Mouse (Mus musculus) right cerebral cortex, adult 2 months (tissue): Measurements from ENCODE around the gene Pdlim5.

ENCODE experiments used
- DNase-seq, 2 experiments: peaks; one replicate each; pipeline ENCODE4 v3.0.0; 2021 to 2022; ENCODE audit warnings: low spot score in 2 of 2

Gene Pdlim5

DNA sequence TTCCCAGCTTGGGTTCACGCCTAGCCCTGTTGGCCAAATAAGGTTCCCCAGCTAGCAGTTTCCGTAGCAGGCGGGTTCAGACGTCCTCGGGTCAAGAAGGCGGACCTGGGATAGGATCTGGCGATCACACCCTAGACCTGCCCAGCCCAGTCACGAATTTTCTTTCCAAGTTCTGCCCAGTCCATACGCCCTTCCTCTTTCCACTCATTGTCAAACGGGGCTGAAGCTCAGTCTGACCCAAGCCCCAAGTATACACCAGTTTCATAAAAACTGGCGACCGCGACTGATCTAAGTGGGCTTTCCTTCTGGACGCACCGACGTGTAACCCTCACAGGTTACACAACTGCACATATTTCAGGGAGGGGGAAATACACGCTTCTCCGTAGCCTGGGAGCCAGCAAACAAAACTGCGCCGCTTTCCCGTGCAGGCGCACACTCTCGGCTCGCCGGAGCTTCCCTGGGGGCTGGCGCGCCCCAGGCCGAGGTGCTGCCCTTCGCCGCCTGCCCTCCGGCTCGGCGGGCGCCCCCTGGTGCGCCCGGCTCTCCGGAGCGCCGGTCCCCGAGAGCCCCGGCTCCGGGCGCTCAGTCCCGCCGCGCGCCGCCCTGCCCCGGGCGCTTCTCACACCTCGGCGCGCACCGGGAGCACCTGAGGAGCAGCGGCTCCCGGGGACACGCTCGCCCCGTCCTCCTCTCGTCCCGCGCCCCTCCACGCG, 544 bp downstream of the Pdlim5 start:
- DNase-seq = peak; percentile 7 to 25

DNA sequence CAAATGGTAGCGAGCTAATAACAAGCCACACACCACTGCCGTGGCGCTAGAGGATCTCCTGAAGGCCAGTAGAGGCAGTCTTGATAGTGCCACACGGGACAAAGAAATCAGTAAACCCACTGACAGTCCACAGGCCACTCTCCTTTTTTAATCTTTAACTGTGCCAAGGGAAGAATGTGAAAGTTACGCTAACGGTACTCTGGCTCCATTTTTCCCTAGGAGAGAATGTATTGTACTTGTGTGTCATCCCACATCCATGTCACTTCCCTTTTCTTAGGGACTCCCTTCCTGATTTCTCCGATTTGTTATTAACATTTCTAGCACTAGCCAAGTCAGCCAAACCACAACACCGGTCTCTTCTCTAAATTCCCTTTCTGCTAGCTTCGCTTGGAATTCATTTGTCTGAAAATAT, 1.5 kb downstream of the Pdlim5 start:
- peak in 1 of 2 experiments; percentile 4 for DNase-seq

GRCm38 (mm10) chr3:142391531-142391930, 4.0 kb downstream of the Pdlim5 start:
- no peak for DNase-seq

- no peak for DNase-seq
Measured at GRCm38 (mm10) chr3:142390288-142390687, 5.2 kb downstream of the Pdlim5 start.

DNA sequence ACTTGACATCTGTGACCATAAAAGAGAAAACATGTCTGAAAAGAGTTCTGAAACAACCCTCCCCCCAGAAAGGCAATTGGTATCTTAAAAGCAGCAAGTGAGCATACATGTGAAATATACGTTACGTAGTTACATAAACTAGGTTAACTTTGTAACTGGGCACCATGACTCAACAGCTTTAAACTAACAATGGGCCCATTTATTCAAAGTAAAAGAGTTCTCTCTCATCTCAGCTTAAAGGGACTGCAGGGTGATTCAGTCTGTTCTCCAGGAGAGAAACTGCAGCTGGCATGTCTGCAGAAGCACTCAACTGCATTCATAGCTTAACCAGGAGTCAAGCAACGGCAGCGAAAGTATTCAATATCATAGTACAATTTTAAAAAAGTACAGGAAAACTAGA, 7.3 kb downstream of the Pdlim5 start:
- DNase-seq = no peak

GRCm38 (mm10) chr3:142386505-142386904, 9.0 kb downstream of the Pdlim5 start:
- DNase-seq = no peak

- DNase-seq = no peak
Measured at GRCm38 (mm10) chr3:142385690-142386089, 9.8 kb downstream of the Pdlim5 start.

DNA sequence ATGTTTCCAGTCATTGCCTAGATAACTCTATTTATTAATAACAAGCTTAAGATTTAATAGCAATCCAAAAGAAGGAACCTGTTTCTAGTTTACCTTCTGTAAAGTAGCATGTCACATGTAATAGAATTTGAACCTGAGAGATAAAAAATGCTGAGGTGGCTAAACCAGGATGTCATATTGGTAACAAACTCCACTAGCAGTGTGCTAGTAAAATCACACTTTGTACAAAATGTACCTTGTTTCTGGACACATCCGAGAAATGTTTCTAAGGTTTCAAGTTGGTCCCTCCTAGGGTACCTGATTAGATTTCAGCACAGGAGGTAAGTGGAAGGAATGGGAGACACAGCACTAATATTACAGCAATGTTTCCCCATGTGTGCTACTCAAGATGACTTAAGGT, 18.9 kb downstream of the Pdlim5 start:
- DNase-seq = no peak

DNA sequence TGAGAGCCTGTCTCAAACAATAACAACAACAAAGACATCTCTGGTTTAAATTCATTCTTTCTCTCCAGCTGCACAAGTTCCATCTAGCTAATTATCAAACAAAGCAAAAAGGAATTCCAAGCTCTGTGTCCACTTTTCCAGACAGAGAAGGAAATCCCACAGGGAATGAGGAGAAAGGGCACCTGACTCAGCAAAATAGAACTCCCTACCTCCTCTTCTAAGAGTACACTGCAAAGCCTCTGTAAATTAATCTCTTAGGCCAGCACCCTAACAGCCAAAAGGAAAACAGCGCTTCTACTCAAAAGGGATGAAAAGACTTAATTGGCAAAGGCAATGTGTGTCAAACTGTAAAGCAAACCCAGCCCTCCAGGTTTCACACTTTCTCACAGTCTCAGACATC, 20.4 kb downstream of the Pdlim5 start:
- DNase-seq = no peak

- DNase-seq = no peak
Measured at GRCm38 (mm10) chr3:142372465-142373147, 22.9 kb downstream of the Pdlim5 start.

GRCm38 (mm10) chr3:142368411-142368810, 27.1 kb downstream of the Pdlim5 start:
- DNase-seq = no peak

- DNase-seq = no peak
Measured at GRCm38 (mm10) chr3:142362092-142362491, 33.4 kb downstream of the Pdlim5 start.

DNA sequence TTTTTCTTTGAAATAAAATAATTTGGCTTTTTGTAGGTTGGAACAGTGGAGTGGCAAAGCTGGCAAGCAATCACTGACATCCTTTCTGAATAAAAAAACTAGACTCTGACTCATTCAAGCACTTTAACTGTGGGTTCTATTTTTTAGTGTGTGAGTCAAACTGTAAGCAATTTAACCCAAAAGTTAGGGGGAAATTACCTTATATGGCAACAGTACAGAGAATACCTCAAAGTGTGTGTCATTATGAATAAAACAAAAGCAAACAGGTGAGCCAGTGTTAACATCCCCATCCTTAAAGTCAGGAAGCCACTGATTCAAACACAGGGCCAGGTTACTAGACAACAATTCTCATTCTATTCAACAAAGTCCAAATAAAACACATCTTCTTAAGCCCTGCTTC, 36.5 kb downstream of the Pdlim5 start:
- peak in 1 of 2 experiments; percentile 10 for DNase-seq

GRCm38 (mm10) chr3:142356661-142357060, 38.8 kb downstream of the Pdlim5 start:
- DNase-seq = no peak

DNA sequence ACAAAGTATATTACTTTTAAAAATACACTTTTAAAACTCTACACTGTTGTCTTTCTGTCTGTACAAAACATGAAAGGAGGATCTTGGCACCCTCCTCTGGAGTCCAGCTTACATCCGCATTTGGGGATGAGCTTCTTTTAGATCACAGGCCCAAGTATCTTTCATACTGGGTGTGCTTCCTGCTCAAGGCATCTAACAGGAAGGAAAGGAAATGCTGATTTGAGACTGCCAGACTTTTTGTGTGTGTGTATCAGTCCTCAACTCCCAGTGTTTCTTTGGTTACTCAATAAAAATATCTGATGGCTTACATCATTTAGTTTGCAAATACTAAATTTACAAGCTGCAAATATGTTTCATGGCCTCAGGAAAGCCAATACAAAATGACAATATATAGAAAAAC, 42.3 kb downstream of the Pdlim5 start:
- no peak for DNase-seq

DNA sequence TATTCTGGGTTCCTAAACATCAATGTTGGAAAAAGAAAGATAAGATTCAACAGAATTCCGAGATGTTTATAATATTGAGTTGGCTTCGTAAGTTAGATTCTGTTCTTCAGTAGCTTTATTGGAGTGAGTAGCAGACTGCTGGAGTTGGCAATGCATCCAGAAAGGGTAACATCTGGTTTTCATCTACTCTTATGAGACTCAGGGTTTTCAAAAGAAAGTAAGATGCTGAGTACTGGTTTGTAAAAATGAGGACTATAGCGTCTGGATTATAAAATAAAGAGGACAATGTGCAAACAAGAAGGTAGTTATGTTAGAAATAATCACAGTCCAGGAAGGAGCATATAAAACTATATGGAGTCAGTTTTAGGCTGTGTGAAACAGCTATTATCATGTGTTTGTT, 45.0 kb downstream of the Pdlim5 start:
- no peak for DNase-seq

- DNase-seq = no peak
Measured at GRCm38 (mm10) chr3:142348816-142349631, 46.5 kb downstream of the Pdlim5 start.

DNA sequence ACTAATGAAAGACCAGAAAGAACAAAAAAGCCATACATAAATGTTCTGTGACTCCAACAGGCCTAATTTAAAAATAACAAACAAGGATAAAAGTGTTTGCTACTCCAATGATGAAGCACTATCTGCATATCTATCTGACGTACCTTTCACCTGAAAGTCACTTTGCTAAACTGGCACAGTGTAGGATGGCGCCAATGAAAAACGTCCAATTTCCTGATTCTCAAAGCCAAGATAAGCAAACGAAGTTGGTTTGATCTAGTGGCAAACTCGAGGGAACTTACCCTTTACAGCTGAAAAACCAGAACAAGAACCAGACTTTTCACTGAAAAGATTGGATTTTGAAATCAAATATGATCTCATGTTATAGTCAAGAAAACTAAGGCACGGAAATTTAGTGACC, 49.2 kb downstream of the Pdlim5 start:
- DNase-seq = no peak

DNA sequence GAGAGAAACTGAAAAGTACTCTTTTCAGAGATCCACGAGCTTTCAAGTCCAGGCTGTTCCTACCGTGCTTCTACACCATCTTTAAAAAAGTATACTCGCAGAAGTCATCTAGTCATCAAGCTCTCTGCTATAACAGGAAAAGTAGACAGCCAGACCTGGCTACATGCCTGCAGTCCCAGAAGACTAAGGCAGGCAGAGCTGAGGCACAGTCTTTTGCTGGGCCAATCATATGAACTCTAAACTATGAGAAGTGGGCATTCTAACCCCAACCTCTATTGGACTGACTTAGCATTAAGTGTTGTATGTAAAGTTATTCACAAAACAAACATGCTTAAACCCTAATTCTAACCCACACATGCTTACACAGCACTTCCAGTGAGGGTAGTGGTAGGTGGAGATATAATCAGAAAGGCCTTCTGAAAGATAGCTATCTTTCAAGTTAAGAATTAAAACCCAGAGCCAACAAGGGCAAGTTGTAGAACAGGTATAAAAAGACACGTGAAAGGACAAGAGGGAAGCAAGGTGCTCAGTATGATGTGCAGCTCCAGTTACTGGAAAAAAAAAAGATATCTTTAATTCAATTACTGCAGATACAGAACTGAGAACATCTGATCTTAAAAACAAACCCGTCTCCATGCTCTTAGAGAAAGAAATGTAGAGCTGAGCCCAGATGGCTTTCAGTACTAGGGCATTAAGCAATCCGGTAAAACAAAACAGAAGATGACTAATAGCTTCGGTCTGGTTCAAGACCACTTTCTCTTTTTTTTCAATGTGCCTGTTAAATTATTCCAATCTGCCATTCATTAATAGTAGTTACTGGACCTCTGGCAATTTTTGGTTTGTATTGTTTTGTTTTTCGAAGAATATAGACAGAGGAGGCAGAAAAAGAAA, 50.0 kb downstream of the Pdlim5 start:
- DNase-seq = no peak

- no peak for DNase-seq
Measured at GRCm38 (mm10) chr3:142343786-142344185, 51.7 kb downstream of the Pdlim5 start.

GRCm38 (mm10) chr3:142340701-142341100, 54.8 kb downstream of the Pdlim5 start:
- DNase-seq = no peak
